Mouse (Mus musculus) left cerebral cortex, adult 8-10 months (tissue): ENCODE measurements at regions not wholly inside any gene's neighbourhood (a gene's known extent, or its start where the extent isn't known, plus 50 kb on each side); places are given as distances from the start of the nearest gene placed in this dataset.
"Not testable (repeated sequence)": the region's sequence is repeated elsewhere in the genome, so short reads cannot be mapped to it uniquely, and the experiment has no call there.

Experiments used
- DNase-seq, 2 experiments: peaks; one replicate each; pipeline ENCODE4 v3.0.0; 2022; ENCODE audit warnings: low spot score in 2 of 2

- DNase-seq, result no peak
Measured at GRCm38 (mm10) chr4:94394462-94394861, 161.9 kb upstream of the Gm10306 start.

GRCm38 (mm10) chr4:94397284-94397683 lies 159.1 kb upstream of the Gm10306 start:
- DNase-seq, result no peak

- no peak for DNase-seq
Measured at GRCm38 (mm10) chr4:94406922-94407321, 149.4 kb upstream of the Gm10306 start.

GRCm38 (mm10) chr4:94407503-94407902 lies 148.8 kb upstream of the Gm10306 start:
- DNase-seq, result no peak

- no peak for DNase-seq
Measured at GRCm38 (mm10) chr4:94412661-94413060, 143.7 kb upstream of the Gm10306 start.

GRCm38 (mm10) chr4:94425525-94425924 lies 130.8 kb upstream of the Gm10306 start:
- not testable (repeated sequence) for DNase-seq

- no peak for DNase-seq
Measured at GRCm38 (mm10) chr4:94427581-94427980, 128.8 kb upstream of the Gm10306 start.

GRCm38 (mm10) chr4:94432005-94432404 lies 124.3 kb upstream of the Gm10306 start:
- no peak for DNase-seq

- DNase-seq, result peak in 1 of 2 experiments; percentile 9
Measured at GRCm38 (mm10) chr4:94437717-94438435, 118.5 kb upstream of the Gm10306 start.

- peak in 1 of 2 experiments; percentile 13 for DNase-seq
Measured at GRCm38 (mm10) chr4:94439159-94439836, 117.0 kb upstream of the Gm10306 start.

- DNase-seq, result no peak
Measured at GRCm38 (mm10) chr4:94446604-94447003, 109.7 kb upstream of the Gm10306 start.
